Mouse (Mus musculus): ENCODE data around the gene Olfr1335. TPM values are rescaled to one million over a fixed set of nuclear protein-coding genes. Genes with fewer than 3 reads are reported as not detected.

Gene Olfr1335
- not detected for polyA plus RNA-seq (2017; shearing (Covaris generic))

DNA sequence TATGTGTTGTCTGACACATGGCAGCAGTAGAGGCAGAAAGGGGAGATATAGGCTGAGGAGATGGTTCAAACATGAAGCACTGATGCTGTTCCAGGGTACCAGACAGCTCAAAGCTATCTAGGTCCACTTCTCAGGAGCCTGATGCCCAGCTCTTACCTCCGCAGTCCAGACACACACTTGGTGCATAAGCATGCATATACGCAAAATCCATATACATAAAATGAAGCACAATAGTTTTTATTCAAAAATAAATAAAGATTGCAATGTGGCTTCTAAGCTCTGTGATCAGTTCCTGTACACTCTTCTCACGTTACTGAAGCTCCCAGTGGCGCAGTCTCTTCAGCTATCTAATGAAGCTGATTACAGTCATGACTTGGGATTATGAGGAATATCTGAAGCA is at the start of gene Olfr1335:
TSS of gene Olfr1335 (minus strand) at position 101 of the 400 bp plus-strand sequence.

DNA sequence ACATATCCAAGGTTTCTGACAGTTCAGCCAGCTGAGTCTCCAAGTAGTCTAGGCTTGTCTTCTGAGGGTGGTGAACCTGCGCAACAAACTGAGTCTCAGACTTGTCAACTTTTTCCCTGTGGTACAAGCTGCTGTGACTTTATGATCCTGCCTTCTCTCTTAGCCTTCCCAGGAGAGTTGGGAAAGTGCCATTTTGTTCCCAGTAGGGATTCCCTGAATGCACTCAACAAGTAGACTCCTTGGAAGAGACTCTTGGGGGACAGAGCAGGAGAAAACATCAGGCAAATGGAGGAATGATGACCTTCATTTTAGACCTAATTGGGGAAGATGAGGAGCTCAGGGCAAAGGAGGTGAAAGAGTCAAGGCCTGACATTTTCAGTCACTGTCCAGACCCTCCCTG is 26.4 kb upstream of the Olfr1335 start, which contains the start of gene Olfr1333:
TSS of gene Olfr1333 (minus strand) at position 101 of the 400 bp plus-strand sequence.

DNA sequence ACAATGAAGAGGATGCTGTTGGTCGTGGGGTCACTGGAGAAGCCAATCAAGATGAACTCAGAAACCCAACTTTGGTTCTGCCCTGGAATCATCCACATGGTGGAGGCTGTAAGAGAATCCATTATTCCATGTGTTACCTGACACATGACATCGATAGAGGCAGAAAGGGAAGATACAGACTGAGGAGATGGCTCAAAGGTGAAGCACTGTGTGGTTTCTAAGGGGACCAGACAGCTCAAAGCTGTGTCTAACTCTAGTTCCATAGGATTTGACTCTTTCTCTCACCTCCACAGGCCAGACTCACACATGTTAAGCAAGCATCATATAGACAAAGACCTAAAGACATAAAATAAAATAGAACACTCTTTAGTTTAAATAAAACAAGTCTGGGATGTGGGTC is 27.3 kb downstream of the Olfr1335 start, which contains the start of gene Olfr1337:
TSS of gene Olfr1337 (minus strand) at position 101 of the 400 bp plus-strand sequence.

Other genes with a start within 250 kb of the Olfr1335 start
- gene Cfap57, start 189.2 kb downstream of the Olfr1335 start, polyA plus RNA-seq (2017; shearing (Covaris generic)), result not detected
- 125 TPM for gene Ebna1bp2, start 189.1 kb downstream of the Olfr1335 start, polyA plus RNA-seq (2017; shearing (Covaris generic))
- gene Olfr62, start 151.0 kb downstream of the Olfr1335 start, polyA plus RNA-seq (2017; shearing (Covaris generic)), result not detected
- not detected for gene Olfr1342, start 117.2 kb downstream of the Olfr1335 start, polyA plus RNA-seq (2017; shearing (Covaris generic))
- 0.12 TPM for gene Olfr1341, start 106.4 kb downstream of the Olfr1335 start, polyA plus RNA-seq (2017; shearing (Covaris generic))
- gene Olfr1340, start 89.8 kb downstream of the Olfr1335 start, polyA plus RNA-seq (2017; shearing (Covaris generic)), result not detected
- gene Olfr1339, start 77.8 kb downstream of the Olfr1335 start, polyA plus RNA-seq (2017; shearing (Covaris generic)), result not detected
- not detected for gene Olfr1338, start 51.2 kb downstream of the Olfr1335 start, polyA plus RNA-seq (2017; shearing (Covaris generic))
- gene Olfr1337, start 27.4 kb downstream of the Olfr1335 start, polyA plus RNA-seq (2017; shearing (Covaris generic)), result not detected
- gene Olfr1333, start 26.3 kb upstream of the Olfr1335 start, polyA plus RNA-seq (2017; shearing (Covaris generic)), result not detected
- gene Olfr1331, start 54.7 kb upstream of the Olfr1335 start, polyA plus RNA-seq (2017; shearing (Covaris generic)), result not detected
- 0.06 TPM for gene Olfr1330, start 78.7 kb upstream of the Olfr1335 start, polyA plus RNA-seq (2017; shearing (Covaris generic))
- not detected for gene Olfr1329, start 107.5 kb upstream of the Olfr1335 start, polyA plus RNA-seq (2017; shearing (Covaris generic))
- not detected for gene Olfr1328, start 128.7 kb upstream of the Olfr1335 start, polyA plus RNA-seq (2017; shearing (Covaris generic))
- not detected for gene Lao1, start 151.6 kb upstream of the Olfr1335 start, polyA plus RNA-seq (2017; shearing (Covaris generic))

Measured in naive thymus-derived CD4-positive, alpha-beta T cell, adult 5 months (primary cell).